Mouse (Mus musculus) testis, postnatal 14 days (tissue): ENCODE results near the gene Mtmr10.

ENCODE experiments used
- DNase-seq: peaks from one replicate; pipeline ENCODE4 v3.0.0; 2021; ENCODE audit warnings: low spot score

Gene Mtmr10

GRCm38 (mm10) chr7:64291722-64292121 is 4.3 kb downstream of the Mtmr10 start:
- no peak for DNase-seq

GRCm38 (mm10) chr7:64296286-64297010 is 9.0 kb downstream of the Mtmr10 start:
- DNase-seq: no peak

GRCm38 (mm10) chr7:64310241-64310640 is 22.8 kb downstream of the Mtmr10 start:
- no peak for DNase-seq

- DNase-seq: no peak
Observed at GRCm38 (mm10) chr7:64310756-64311155, 23.3 kb downstream of the Mtmr10 start.

- no peak for DNase-seq
Observed at GRCm38 (mm10) chr7:64312811-64313210, 25.4 kb downstream of the Mtmr10 start.

GRCm38 (mm10) chr7:64321125-64321524 is 33.7 kb downstream of the Mtmr10 start:
- no peak for DNase-seq

- DNase-seq: no peak
Observed at GRCm38 (mm10) chr7:64321658-64322057, 34.2 kb downstream of the Mtmr10 start.

GRCm38 (mm10) chr7:64326892-64327291 is 39.4 kb downstream of the Mtmr10 start:
- peak; percentile 20 for DNase-seq

GRCm38 (mm10) chr7:64327486-64327885 is 40.0 kb downstream of the Mtmr10 start:
- DNase-seq: no peak

- DNase-seq: no peak
Observed at GRCm38 (mm10) chr7:64331309-64331708, 43.9 kb downstream of the Mtmr10 start.

- no peak for DNase-seq
Observed at GRCm38 (mm10) chr7:64332686-64333085, 45.2 kb downstream of the Mtmr10 start.

GRCm38 (mm10) chr7:64347813-64348212 is 60.4 kb downstream of the Mtmr10 start:
- DNase-seq: no peak

- no peak for DNase-seq
Observed at GRCm38 (mm10) chr7:64349147-64349861, 61.9 kb downstream of the Mtmr10 start.

- peak; percentile 54 for DNase-seq
Observed at GRCm38 (mm10) chr7:64351087-64351486, 63.6 kb downstream of the Mtmr10 start.

- no peak for DNase-seq
Observed at GRCm38 (mm10) chr7:64354206-64354605, 66.8 kb downstream of the Mtmr10 start.

- DNase-seq: no peak
Observed at GRCm38 (mm10) chr7:64356661-64357060, 69.2 kb downstream of the Mtmr10 start.

- peak; percentile 63 for DNase-seq
Observed at GRCm38 (mm10) chr7:64357405-64357804, 70.0 kb downstream of the Mtmr10 start.

- no peak for DNase-seq
Observed at GRCm38 (mm10) chr7:64358666-64359065, 71.2 kb downstream of the Mtmr10 start.

GRCm38 (mm10) chr7:64359943-64360585 is 72.6 kb downstream of the Mtmr10 start:
- no peak for DNase-seq

- DNase-seq: no peak
Observed at GRCm38 (mm10) chr7:64360586-64360945, 73.1 kb downstream of the Mtmr10 start.

GRCm38 (mm10) chr7:64365863-64366262 is 78.4 kb downstream of the Mtmr10 start:
- DNase-seq: no peak

- DNase-seq: no peak
Observed at GRCm38 (mm10) chr7:64369841-64370240, 82.4 kb downstream of the Mtmr10 start.
